Mouse (Mus musculus): ENCODE results near the gene Nub1.

Nub1 gene

DNA sequence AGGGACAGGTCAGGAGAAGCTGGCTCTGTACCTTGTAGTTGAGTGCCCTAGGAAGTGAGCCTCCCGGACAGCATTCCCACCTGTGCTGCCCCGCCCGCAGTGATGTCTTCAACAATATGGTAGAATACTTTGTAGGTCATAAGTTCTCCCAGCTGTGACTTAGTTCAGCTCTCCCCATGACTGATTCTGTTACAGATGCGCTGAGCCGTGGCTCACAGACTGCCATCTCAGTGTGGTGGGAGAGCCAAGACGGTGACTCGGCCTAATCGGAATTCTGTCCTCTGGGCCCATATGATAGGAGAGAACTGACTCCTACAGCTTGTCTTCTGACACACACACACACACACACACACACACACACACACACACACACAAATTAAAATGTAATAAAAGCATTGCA is 19.3 kb downstream of the Nub1 start:
- no peak for DNase-seq

DNA sequence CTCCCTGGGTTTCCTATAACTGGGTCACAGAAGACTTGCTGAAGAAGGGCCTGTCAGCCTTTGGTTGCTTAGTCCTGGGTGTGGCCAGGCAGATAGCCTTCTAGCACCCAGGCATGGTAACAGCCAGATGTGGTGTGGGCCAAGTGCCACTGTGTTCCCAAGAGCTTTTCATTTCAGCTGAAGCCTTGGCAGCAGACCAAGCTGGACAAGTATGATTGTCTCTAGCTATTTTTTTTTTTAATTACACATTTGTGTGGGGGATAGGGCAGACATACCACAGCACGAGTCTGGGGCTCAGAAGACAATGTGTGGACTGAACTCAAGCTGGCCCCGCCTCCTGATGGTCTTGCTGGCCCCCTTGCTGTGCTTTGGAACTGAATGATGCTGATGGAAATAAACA is 24.6 kb downstream of the Nub1 start:
- DNase-seq, result peak; percentile 48

DNA sequence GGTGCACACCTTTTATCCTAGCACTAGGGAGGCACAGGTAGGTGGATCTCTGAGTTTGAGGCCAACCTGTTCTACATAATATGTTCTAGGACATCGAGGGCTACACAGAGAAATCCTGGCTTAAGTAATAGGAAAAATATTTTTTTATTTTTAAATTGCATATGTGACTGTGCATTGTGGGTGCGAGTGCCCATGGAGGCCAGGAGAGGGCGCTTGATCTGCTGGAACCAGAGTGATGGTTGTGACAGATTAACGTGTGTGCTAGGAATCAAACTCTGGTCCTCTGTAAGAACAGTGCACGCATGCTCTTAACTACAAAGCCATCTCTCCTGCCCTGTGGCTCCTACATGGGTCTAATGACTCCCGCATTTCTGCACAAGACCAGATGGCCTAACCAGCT is 26.3 kb downstream of the Nub1 start:
- no peak for DNase-seq

DNA sequence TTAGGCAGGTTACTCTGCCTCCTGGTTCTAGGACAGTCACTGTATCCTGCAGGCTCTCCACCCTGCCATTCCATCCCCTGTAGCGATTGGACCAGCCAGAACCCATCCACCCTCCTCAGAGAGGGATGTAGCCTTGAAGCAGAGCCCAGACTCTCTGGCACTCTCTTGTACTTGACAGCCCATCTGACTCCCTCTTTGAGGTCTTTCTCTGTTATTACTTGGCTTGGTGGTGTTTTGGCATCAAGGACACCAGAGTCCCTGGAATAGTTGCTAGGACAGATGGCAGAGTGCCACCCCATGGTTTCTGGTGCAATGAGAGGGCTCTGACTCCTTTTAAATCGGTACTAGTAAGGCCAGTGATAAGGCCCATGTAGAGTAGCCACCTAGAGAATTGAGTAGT is 27.9 kb downstream of the Nub1 start:
- DNase-seq, result peak; percentile 25

DNA sequence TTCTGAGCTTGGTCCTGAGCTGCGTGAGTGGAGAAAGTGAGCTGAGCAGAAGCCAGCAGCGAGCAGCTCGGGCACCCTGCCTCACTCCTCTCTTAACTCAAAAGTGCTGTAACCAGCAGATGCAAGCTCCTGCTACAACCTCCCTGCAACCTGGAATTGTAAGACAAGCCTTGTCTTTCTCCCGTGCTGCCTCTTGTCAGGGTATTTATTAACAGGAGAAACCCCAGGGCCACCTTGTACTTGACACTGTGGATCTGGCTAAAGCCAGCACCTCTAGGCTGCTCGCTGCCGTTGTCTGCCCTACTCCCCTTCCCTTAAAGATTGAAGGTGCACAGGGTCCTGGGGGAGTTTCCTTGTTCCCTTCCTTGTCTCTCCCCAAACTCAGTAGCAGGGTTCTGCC is 28.7 kb downstream of the Nub1 start:
- DNase-seq, result no peak

DNA sequence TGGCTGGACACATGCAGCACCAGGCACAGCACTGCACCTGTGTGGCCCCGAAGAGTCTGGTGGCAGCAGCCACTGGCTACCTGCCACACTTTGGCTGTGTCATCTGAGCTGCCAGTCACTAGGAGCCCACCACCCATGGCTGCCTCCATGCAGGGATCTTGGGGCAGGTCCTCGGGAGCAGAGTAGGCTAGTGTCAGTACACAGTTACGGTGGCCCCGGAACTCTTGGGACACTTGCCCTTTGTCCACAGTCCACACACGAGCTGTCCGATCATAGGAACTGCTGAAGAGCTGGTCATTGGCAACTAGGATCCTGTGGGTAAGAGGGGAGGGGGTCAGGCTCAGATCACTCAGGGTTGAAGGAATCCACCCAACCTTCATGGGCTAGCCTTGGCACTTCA is 32.7 kb downstream of the Nub1 start:
- no peak for DNase-seq

DNA sequence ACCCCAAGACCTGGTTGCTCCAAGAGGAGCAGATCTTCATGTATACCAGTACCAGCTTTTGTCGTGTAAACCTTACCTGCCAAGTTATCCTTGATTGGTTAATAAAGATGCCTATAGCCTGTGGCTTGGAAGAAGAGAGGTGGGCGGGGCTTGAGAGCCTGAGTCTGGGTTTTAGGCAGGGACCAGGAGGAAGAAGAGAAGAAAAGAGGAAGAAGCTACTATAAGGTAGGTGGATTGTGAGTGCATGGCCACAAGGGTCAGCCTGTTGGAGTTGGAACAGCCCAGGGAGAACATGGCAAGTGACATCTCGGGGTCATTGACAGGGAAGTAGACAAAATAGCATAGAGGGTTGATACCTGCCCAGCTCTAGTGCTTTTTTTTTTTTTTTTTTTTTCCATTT is 34.5 kb downstream of the Nub1 start:
- DNase-seq, result no peak

DNA sequence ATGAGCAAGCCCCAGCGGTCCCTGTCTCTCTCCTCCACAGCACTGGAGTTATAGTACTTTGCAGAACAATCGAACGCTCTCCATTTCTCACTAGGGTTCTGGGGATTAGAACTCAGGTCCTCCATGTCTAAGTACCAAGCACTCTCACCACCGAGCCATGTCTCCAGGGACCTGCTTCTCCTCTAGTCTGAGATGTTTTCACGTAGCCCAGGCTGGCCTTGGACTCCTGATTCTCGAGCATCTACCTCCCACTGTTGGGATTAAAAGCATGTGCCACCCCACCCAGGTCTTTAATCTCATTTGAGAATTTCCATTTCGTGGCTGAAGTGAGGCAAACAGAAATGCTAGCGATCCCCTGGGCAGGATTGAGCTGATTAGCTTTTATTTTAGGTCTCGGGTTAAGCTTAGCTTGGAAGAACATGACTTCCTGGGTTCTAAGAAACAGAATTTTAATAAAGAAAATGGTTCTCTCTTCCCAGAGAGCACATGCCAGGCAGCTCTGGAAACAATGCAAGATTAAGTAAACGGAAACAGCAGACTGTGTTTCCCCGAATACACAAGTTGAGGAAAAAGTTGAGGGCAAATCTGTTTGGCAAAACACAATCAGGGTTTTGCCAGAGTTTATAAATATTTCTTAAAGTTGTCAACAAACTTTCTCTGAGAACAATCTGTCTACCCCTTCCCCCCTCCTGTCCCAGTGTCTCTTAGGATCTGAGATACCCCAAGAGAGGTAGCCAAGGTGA is 38.4 kb downstream of the Nub1 start:
- DNase-seq, result peak; percentile 16

DNA sequence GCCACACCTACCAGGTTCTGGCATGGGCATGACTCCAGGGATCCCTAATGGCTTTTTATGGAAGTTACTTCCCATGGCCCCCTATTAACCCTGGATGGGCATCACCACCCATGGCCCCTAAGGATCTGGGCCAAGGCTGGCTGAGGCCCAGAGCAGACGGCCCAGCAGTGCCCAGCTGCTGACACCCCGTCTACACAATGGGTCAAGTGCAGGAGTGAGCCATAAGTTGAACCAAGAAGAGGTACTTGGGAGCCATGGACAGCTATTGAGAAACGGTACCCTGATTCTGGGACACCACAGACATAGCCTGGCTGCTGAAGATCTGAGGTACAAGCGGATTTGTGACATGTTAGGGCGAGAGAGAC is 38.9 kb downstream of the Nub1 start:
- DNase-seq, result no peak

DNA sequence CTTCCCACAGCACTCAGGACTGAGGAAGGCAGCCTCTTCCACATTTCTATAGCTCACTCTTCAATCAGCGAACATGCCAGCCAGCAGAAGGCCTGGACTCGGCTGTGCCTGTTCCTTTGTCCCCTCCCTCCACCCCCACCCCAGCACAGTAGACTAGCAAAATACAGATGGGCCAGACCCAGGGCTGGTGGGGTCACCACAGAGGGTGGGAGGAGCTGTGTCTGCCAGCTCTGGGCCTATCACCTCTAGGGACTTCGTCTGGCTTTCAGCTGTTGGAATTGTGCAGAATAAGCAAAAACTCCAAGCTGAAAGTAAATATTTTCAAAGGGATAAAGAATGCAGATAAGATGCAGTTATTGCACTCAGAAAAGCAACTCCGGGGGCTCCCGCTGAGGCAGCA is 39.5 kb downstream of the Nub1 start:
- no peak for DNase-seq

DNA sequence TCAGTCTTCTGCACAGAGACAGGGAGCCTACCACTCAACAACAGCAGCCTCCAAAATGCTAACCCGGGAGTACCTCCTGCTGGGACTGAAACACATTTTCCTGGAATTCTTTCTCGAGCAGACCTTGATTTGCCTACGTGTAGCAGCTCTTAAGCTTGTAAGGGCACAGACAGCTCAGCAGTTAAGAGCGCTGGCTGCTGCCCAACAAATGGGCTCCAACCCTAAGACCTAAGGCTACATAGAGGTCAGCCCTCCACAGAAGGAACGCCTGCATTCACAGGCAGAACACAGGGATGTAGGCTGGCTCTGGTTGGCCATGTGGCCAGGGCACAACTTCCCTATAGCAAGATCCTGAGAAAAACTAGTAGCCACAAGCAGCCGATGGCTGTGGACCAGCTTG is 40.6 kb downstream of the Nub1 start:
- DNase-seq, result no peak

DNA sequence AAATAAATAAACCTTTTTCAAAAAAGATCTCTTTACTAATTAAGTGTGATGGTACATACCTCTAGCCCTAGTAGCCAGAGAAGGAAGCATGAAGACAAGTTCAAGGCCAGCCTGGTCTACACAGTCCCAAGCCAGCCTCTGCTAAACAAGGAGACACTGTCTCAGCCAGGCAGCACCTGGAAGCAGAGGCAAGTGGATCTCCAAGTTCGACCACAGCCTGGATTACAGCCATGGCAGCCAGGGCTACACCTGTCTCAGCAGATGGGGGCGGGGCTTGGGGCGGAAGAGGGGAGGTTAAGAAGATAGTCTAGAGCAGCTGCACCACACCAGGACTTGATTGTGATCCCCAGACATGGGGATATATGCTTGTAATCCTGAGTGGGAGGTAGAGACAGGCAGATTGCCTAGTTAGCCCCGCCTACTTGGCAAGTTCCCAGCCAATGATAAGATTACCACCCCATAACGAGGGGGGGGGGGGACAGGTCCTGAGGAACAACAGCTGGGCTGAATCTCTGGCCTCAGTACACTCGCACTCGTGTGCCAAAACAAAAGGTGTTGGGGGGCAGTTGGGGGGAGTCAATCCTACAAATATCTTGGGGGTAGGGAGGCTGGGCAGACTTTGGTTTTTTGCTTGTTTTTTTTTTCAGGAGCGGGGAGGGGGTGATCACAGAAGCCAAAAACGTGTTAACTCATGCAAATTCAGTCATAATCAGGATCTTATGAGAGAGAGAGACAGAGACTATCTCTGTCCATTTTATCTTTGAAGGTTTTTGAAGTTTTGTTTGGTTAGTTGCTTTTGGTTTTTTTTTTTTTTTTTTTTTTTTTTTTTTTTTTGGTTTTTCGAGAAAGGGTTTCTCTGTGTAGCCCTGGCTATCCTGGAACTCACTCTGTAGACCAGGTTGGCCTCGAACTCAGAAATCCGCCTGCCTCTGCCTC is 41.8 kb downstream of the Nub1 start:
- DNase-seq, result peak; percentile 55

DNA sequence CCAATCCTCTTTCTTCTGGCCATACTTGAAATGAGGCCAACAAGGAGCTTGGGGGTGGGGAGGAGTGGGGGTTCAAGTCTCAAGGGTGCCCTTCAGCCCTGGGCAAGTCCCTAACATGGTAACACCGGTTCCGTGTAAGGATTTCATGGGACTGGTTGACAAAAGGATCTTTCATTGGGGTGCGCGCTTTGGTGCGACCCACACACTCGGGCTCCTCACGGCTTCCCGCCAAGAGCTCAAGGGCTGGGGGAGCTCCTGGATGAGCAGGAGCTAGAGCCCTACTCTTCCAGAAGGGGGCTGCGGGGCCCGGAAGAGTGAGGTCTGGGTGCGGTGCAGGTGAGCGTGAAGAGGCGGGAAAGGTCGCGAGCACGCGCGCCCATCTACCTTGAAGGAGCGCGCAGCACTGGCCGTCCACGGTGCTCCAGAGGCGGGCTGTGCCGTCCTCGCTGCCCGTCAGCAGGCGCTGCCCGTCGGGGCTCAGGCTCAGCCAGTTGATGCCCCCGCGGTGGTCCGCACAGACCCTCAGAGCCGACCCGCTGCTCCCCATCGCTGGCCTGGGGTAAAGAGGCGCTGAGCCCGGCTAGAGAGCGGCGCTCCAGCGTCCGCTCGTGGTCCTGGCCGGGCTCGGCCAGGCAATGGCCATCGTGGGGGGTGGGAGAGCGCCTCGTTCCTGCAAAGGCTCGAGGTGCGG is 44.6 kb downstream of the Nub1 start:
- no peak for DNase-seq

DNA sequence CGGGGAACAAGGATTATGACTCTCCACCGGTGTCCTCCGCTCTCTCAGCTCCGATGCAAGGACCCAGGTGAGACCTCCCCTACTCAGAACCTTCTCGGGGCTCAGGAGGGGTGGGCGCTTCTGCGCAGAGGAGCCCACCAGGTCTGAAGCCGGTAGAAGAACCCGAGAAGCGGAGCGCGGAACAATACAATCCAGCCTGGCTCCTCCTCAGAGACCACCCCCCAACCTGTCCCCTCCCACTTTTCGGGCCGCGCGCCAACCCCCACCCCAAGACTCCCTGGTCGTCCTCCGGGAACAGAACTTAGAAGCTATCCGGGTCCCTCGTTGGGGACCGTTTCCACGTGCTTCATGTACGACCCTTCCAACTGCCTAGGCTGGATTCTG is 45.1 kb downstream of the Nub1 start, which contains the start of gene Wdr86:
Wdr86 (minus strand) TSS at position 240 of the 384 bp plus-strand sequence.
- DNase-seq, result no peak

DNA sequence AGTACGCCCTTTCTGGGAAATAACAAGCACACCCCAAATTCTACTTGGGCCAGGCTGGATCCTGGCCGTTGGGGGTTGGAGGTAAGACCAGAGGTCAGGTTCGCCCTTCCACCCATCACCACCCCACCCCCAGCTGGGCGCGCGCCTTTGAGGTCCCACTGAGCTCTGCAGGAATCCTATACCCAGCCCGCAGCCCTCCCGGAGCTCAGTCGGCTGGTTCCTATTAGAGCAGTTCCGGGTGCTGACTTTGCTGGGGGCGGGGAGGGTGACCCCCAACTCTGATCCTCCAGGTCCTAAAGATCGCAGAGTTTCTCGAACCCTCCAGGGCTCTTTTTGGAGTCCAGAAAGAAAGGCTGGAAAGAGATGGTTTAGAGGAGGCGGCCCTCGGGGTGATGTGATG is 45.7 kb downstream of the Nub1 start:
- DNase-seq, result no peak

DNA sequence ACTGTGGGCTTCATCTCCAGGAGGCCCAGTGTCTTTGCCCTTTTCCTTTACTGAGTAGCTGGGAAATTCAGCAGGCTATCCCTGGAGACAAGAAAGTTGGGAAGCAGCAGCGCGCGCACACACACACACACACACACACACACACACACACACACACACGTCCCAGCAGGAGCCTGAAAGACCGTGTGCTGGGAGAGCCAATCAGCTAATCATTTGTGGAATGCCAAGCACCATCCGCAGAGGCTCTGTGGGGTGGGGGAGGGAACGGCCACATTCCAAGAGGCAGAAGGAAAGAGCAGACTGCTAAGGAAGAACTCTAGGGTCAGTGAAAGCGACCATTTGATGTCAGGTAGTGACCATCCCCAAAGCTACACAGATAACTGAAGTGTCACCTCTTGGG is 47.8 kb downstream of the Nub1 start:
- peak; percentile 73 for DNase-seq

DNA sequence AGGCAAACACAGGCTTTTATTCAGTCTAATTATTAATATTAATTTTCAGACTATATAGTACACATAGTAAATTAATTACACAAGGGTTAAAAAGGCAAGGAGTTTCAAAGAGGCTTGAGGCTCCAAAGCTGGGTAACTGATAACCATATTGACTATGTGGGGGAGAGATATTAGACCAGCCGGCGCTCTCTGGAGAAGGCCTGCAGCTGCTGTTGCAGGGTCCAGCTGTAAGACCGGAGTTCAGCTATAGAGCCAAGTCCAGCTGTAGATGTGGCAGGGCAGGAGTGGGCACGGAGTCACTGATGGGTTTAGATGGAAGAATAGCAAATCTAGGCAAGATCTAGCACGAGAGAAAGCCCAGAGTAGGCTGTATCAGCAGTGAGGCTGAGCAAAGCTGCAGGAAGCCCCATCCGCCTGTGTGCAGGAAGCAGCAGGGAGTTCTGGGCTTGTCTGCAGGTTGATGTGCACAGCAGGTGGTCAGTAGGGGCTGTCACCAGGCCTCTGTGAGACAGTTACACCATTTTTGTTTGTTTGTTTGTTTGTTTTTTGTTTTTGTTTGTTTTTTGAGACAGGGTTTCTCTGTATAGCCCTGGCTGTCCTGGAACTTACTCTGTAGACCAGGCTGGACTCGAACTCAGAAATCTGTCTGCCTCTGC is 48.6 kb downstream of the Nub1 start:
- no peak for DNase-seq

DNA sequence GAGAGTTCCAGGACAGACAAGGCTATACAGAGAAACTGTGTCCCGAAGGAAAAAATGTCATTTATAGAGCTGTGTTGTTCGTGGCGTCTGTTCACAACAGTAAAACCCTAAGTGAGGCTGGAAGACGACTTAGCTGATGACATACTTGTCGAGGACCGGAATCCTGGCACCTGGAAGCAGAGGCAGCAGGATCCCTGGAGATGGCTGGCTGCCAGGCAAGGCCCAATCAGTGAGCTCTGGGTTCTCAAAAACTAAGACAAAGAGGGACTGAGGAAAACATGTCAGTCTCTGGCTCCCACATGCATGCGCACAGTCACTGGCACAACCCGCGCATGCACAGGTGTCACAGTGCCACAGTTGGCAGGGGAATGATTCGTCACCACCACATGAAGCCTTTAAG is 52.3 kb downstream of the Nub1 start:
- DNase-seq, result no peak

DNA sequence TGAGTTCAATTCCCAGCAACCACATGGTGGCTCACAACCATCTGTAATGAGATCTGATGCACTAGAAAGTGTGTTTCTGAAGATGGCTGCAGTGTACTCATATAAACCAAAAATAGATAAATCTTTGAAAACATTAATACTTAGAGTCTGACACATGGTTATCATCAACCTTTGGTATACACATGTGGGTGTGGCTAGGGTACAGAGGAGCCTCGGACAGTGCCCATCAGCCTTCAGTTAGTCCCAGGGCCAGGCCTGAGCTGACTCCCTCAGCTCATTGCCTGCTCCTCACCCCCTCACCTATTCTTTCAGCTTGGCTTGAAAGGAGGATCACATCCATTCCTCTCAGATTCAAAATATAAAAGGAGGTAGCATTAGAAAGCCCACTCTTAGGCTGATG is 53.2 kb downstream of the Nub1 start:
- no peak for DNase-seq

DNA sequence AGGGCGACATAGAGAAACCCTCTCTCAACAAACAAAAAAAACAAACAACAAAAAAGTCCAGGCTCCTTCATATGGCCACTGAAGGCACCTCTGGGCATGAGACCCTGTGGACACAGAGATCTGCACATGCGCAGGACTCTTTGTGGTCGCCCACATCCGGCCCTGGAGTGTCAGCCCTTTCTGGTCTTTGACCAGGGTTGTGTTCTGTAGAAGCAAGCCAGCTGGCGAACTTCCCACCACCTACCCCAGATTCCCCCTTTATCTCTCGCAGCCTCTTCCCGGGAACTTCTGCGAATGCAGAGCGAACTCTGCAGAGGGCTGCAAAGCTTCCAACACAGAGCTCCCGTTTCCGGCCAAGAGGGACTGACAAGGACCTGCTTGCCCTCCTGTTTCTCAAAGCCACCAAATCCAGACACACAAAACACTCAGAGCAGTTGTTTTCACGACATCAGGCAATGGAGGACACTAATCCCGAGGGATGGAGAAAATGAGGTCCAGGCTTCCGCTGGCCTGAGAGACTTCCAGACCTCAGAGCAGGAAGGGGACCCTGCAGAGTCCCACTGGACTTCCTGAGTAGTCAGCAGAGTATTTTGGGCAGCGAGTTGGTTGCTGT is 53.9 kb downstream of the Nub1 start:
- peak; percentile 79 for DNase-seq

DNA sequence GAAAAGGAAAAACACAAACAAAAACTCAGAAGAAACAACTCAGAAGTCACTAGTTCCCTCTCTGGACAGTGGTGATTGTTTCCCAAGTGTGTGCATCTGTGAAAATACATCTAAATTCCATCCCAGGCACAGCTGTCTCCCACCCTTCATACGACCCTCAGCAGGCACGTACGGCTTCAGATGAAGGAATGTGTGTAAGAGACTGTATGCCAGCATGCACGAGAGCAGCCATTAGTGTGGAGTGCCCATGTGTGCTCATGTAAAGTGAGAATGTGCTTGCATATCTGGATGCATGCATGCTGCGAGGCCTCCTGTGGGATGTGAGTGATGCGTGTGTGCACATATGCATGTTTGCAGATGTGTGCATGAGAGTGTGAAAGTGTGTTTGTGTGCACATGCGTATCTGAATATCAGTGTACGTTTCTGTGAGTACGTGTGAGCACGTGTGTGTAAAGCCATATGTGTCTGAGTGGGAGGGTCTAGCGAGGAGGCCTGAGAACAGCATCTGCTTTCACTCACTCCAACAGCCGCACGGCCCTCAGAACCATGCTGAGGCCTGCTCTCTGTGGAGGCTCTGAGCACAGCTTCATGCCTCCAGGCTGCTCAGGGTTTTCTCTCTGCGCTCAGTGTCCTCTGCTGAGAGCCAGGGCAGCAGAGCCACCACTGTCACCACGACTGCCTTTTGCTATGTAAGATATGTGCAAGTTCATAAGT is 56.0 kb downstream of the Nub1 start:
- no peak for DNase-seq

DNA sequence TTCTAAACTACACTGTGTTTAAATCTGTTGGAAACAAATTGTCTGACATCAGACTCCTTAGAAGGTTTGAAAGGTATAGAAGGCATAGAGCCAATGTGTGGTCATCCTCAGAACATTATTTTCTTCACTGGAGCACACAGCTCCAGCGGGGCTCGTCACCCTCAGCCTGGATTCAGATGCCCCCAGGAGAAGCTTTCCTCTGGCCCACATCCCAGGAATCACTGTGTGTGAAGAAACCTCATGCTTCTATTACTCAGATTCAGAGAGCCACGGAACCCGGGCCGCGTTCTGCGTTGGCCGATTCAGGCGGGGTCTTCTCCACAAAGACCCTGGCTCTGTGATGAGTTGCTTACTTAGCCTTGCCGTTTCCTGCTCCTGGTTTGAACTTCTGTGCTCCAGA is 58.6 kb downstream of the Nub1 start:
- no peak for DNase-seq
